Mouse (Mus musculus): ENCODE results near the gene Card11.

Gene Card11

DNA sequence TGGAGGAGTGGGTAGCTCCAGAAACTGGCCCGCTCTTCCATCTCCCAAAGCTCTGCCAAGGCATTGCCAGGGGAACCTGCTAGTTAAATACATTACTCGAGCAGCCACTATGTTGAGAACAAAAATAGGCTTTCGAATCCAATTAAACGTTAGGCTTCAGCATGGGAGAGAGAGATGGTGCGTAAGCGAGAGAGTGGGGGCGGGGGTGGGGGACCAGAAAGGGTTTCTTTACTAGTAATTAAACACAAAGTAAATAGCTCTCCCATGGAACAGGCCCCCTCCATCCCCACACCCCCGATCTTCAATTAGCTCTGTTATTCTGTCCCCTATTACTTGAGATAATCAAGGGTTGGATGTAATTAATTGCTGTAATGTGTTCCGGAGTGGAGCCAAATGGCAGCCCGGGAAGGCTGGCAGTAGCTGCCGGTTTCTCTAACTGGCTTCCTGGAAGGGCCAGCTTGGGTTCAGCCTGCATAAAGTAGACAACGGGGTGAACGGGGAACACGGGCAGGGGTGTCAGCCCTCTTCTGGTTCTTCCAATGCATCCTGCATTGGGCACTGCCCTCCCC, 59.4 kb downstream of the Card11 start:
- POLR2A ChIA-PET = interaction anchor here in 1 of 4 experiments (1.1 kb wide), 1 partner anchor 10 kb away, joined by 3 read pairs; no protein-coding TSS in a partner anchor
- CTCF ChIA-PET = interaction anchor here in 2 of 4 experiments (0.8 to 1.2 kb wide), 2 partner anchors 62 to 94 kb away, joined by 3 read pairs; no protein-coding TSS in a partner anchor

DNA sequence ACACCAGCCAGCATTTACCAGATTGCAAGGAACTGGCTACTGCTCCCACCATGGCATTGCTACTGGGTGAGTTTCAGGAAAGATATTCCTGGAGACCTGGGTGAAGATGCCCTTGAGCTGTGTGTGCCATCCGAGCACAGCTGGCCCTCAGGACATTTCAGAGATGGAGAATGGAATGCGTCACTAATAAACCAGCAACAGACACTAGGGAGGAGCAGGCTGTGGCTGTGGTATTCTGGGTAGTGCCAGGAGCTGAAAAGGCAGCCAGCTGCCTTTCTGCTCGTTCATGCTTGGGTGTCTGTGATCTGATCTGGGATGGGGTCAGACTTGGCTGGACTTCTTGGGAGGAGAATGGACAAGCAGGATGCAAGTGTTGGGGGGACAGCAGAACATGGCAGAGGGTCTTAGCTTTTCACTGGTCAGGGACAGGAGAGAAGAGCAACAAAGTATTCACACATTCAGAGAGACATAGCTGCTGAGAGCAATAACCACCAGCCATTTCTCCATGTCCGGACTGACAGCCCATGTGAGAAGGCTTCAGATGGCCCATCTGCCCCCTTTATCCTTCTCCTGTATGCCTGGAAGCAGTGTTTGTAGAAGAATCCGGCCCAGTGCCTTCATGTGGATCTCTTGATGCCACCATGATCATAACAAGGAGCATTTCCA, 60.0 kb downstream of the Card11 start:
- ChIA-PET CTCF (interaction anchor here in 2 of 4 experiments (0.8 to 1.2 kb wide), 3 partner anchors 21 to 93 kb away, joined by 3 read pairs; no protein-coding TSS in a partner anchor), POLR2A (interaction anchor here in 1 of 4 experiments (1.1 kb wide), 1 partner anchor 11 kb away, joined by 3 read pairs; no protein-coding TSS in a partner anchor)

DNA sequence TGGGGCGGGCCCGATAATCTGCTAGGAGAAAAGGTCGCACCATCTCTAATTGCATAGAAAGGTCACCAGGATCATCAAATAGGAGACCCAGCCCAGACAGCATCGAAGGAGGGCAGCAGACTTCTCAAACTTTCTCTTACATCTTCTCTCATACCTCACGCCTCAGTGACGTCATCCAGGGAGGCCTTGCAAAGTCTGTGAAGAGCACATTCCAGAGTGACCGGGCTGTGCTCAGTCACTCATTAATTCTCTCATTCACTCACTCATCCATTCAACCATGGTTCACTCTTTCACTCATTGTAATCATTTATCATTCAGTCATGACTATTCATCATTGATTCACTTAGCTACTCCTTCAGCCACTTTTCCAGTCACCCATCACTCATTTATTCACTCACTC, 63.6 kb downstream of the Card11 start:
- CTCF ChIA-PET = interaction anchor here in 1 of 4 experiments (1.2 kb wide), 1 partner anchor 186 kb away, joined by 3 read pairs; no protein-coding TSS in a partner anchor
- POLR2A ChIA-PET = no interaction called here

DNA sequence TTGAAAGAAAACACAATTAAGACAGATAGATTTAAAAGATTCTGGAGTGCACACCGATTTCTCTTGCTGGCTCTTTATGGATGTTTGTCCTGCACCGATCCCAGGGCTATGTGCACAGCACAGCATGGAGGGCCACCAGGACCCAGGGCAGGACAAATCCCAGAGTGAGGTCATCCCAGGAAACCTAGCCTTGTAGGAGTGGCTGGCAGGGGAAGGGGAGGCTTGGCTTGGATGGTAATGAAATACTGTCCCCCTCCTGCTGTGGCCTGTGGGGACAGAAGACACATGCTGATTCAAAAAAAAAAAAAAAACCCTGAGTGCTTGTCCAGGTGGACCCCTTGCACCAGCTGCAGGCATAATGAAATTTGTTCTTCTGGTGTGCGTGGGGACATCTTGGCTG, 64.5 kb downstream of the Card11 start:
- ChIA-PET POLR2A (no interaction called here), CTCF (interaction anchor here in 1 of 4 experiments (0.6 kb wide), 1 partner anchor 14 kb away, joined by 3 read pairs; no protein-coding TSS in a partner anchor)

DNA sequence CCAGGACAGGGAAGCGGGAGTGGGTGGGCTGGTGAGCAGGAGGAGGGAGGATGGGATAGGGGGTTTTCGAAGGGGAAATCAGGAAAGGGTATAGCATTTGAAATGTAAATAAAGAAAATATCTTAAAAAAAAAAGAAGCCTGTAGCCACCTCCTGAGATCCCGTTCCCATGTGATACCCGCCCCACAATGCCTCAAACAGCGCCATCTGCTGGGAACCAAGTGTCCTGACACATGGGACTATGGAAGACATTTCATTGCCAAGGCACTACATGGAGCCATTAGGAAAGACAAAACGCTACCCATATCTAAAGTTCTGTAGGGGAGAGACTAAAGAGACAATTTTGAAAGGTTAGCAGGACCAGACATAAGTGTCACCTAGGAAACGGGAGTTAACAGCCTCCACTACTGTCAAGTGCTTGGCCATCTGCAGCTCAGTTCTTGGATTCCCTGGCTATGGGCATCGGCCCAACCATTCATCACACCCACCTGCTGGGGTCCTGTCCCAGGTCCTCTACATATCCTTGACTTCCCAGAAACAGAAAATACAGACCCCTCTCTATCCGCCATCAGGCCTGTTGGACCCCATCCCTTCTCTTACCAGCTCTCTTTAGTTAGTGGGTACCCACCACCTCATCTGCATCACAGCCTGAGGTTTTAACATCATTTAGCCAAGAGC, 65.6 kb downstream of the Card11 start:
- CTCF ChIA-PET = interaction anchor here in 2 of 4 experiments (0.8 to 1.2 kb wide), 3 partner anchors 10 to 56 kb away, joined by 3 read pairs; no protein-coding TSS in a partner anchor
- POLR2A ChIA-PET = interaction anchor here in 1 of 4 experiments (0.5 kb wide), 1 partner anchor 226 kb away, joined by 3 read pairs; no protein-coding TSS in a partner anchor

DNA sequence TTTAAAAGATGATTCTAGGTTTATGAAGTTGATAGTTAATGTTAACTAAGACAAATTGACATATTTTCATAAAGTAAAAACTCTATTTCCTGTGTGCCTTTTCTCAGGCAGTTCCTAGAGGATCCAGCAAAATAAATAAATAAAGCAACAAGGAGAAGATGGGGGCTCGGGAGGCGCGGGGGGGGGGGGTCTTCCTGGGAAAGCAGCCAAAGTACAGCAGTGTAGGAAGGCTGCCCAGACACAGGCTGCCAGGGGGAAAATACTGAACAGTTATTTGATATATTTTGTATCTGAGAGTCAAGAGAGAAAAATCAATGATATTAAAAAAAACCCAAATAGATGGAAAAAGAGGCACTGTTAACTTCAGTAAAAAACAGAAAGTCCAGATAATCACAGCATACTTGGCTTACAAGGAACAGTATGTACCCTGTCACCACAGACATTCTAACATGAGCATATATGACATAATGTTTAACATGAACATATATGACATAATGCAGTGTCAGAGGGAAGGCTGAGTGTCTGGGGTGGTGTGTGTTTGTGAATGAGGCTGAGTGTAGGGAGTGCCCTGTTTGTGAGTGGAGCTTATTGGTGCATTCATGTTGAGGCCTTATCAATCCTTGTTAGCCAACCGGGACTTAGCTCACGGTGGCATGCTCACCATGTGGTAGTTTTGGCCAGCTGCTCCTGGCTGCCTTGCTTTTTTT, 68.7 kb downstream of the Card11 start:
- ChIA-PET POLR2A (no interaction called here), CTCF (interaction anchor here in 1 of 4 experiments (0.9 to 1.0 kb wide), 2 partner anchors 31 to 74 kb away, joined by 3 to 4 read pairs; no protein-coding TSS in a partner anchor)

DNA sequence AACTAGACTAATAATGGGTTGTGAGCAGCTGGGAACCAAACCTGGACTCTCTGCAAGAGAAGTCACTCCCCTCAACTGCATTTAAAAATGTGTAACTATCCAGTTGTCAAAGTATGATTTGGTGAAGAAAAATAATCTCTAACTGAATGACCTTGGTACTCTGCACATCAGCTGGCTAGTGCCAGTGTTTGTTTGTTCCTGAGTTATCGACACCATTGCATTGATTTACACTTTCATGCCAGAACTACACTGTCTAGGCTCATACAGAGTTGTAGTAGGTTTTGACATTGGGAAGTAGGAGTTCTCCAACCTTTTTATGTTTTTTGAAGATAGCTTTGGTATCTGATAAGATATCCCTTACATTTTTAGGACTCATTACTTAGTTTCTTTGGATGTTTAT, 81.9 kb downstream of the Card11 start:
- ChIA-PET POLR2A (no interaction called here), CTCF (interaction anchor here in 1 of 4 experiments (0.6 kb wide), 1 partner anchor 30 kb away, joined by 5 read pairs; no protein-coding TSS in a partner anchor)

DNA sequence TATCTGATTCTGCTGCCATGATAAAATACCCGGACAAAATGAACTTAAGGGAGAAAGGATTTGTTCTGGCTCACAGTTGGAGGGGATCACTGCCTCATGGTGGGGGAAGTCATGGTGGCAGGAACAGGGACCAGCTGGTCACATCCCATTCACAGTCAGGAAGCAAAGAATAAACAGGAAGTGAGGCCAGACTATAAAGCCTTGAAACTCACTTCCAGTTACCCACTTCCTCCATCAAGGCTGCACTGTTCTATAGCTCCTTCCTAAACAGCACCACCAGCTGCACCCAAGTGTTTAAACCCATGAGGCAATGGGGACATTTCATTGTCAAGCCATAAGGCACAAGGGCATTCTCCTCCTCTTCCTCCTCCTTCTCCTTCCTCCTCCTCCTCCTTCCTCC, 82.6 kb downstream of the Card11 start:
- ChIA-PET POLR2A (no interaction called here), CTCF (no interaction called here)

DNA sequence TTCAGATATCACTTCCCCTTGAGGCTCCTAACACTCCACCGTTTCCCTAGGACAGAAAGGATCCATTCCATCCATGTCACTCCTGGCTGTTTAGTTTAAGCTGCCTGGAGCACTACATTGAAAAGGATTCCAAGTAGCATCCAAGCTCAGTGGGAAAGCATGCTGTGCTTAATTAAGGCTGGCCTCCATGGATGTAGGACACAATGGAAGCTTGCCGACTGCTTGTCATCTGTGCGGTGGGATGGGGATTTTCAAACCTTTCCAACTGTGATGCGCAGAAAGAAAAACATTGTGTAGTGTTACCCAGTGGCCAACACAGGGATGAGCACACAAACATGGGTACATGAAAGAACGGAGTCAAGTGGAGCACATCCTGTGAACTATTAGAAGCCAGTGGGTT, 89.5 kb downstream of the Card11 start:
- CTCF ChIA-PET = interaction anchor here in 2 of 4 experiments (0.7 to 1.2 kb wide), 4 partner anchors 10 to 160 kb away, joined by 3 to 4 read pairs (median 3); no protein-coding TSS in a partner anchor
- POLR2A ChIA-PET = no interaction called here

DNA sequence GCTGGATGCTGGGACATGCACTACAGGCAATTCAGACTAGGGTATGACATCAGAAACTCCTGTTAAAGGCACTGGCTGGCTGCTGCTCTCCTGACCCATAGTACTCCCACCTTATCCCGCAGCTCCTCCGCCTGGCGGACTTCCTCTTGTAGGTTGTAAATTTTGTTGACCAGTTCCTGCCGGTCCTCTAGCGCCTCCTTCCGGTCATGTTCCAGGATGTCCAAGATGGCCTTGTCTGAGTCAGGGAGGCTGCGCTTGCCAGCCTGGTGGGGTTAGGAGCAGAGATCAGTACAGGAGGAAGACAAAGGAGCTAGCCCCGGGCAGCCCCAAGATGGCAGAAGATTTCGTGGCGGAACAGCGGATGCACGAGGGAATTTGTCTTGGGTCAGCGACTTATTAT, 99.5 kb downstream of the Card11 start:
- POLR2A ChIA-PET = interaction anchor here in 3 of 4 experiments (0.5 to 1.6 kb wide), 5 partner anchors 11 to 445 kb away, joined by 3 to 6 read pairs (median 3); no protein-coding TSS in a partner anchor
- CTCF ChIA-PET = interaction anchor here (0.5 to 2.0 kb wide), 39 partner anchors 9 to 323 kb away, joined by 3 to 32 read pairs (median 4); no protein-coding TSS in a partner anchor

DNA sequence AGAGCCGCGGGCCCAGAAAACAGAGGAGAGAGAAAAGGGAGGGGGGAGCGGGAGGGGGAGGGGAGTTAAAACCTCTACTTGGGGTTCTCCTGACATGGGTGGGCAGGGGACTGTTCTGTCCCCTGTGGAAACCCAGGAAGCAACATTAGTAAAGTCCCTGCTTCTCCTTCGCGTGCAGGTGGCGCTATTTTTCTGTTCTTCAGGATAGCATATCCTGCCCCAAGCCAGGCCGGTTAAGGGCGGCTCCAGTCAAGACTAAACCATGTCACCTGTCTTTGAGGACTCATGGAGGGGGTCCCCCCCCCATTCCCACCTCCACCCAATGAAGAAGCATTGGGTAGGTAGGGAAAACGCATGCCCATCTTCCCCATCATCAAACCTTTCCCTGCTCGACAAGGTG, 109.3 kb downstream of the Card11 start:
- ChIA-PET POLR2A (interaction anchor here in 2 of 4 experiments (1.0 to 2.5 kb wide), 4 partner anchors 10 to 189 kb away, joined by 3 to 13 read pairs (median 5); partner anchors contain the start of gene Iqce (in 1 of the 2)), CTCF (interaction anchor here (0.6 to 4.7 kb wide), 24 partner anchors 10 to 1137 kb away, joined by 3 to 54 read pairs (median 6); no protein-coding TSS in a partner anchor)

DNA sequence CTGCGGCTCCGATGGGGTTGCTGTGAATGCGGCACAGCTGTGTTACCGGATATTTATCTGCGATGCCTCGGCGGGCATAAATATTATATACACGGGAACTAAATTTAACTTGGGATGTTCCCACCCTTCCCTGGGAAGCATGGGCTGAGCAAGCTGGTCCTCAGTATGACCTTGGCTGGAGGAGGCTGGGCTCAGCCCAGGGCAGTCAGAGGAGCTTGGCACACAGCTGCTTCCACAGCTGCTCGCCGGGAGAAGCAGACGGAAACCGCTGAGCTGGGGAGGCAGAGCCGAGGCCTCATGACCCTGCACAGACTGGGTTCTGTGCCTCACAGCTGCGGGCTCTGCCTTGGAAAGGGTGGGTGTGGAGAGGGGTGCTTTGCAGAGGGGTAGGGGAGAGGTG, 110.3 kb downstream of the Card11 start:
- CTCF ChIA-PET = interaction anchor here (0.6 to 4.7 kb wide), 52 partner anchors 8 to 1650 kb away, joined by 3 to 54 read pairs (median 5); partner anchors contain the start of genes Ap5z1 (in 1 of the 4), Gna12 (in 1 of the 4) and Lfng (in 1 of the 4)
- POLR2A ChIA-PET = interaction anchor here in 2 of 4 experiments (1.0 to 2.5 kb wide), 6 partner anchors 9 to 471 kb away, joined by 3 to 13 read pairs (median 5); partner anchors contain the start of gene Eif3b (in 1 of the 2)

DNA sequence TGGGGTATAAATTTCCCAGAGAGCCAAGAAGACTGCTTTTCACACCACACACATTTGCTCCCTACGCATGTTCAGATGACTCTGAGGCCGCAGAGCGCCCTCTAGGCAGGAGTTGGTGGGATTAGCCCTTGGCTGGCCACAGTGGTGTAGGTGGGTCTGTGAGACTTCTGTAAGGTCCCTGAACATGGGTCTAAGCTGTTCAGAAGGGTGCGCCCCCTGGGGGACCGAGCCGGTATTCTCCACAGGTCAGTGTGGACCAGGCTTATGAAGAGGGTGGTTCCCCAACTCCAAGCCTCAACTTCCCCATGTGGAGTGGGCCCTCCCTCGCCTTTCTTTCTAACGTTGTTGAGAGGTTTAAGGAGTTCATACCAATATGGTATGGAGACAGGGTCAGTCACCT, 110.8 kb downstream of the Card11 start:
- ChIA-PET CTCF (interaction anchor here (0.5 to 4.7 kb wide), 53 partner anchors 8 to 1651 kb away, joined by 3 to 54 read pairs (median 5); partner anchors contain the start of genes Ap5z1 (in 1 of the 4), Gna12 (in 1 of the 4) and Lfng (in 1 of the 4)), POLR2A (interaction anchor here in 2 of 4 experiments (0.5 to 2.5 kb wide), 6 partner anchors 10 to 770 kb away, joined by 3 to 13 read pairs (median 5); partner anchors contain the start of gene Eif3b (in 1 of the 2))

DNA sequence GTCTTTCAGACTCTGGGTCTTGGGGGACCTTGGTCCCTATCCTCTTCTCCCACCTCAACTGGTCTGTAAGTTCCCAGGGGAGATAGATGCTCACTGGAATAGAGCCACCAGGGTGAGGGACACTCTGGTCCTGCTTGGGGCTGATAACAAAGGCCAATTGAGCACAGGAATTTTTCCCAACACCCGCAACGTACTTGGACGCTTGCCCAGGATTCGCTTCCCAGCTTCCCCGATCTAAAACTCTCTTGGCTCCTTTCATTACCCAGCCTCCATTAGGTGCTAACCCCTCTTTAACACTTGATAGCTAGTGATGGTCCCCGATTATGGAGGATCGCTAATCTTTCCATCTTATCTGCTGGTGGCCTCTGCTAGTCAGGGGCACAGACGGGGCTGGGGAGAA, 112.5 kb downstream of the Card11 start:
- ChIA-PET CTCF (interaction anchor here in 1 of 4 experiments (0.9 to 1.5 kb wide), 3 partner anchors 9 to 16 kb away, joined by 3 to 7 read pairs (median 3); no protein-coding TSS in a partner anchor), POLR2A (no interaction called here)

DNA sequence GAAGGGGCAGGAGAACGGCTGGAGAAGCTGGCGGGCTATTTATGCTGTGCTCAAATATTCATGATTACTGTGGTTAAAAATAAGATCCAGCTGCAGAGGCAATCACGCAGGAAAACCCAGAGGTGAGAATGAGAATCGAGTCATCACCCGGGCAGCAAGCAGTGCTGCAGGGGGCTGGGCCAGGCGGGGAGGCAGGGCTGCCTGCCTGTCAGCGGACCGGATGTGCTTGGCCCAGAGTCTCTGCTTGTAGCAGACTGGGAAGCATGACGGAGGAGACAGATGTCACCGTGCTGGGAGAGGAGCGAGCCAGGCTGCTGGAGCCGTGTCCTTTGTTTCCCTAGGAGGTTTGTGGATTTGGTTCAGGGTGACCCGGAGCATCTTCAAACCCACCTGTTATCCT, 115.4 kb downstream of the Card11 start:
- ChIA-PET POLR2A (no interaction called here), CTCF (interaction anchor here in 3 of 4 experiments (0.5 to 1.5 kb wide), 4 partner anchors 16 to 79 kb away, joined by 3 to 5 read pairs (median 4); no protein-coding TSS in a partner anchor)

DNA sequence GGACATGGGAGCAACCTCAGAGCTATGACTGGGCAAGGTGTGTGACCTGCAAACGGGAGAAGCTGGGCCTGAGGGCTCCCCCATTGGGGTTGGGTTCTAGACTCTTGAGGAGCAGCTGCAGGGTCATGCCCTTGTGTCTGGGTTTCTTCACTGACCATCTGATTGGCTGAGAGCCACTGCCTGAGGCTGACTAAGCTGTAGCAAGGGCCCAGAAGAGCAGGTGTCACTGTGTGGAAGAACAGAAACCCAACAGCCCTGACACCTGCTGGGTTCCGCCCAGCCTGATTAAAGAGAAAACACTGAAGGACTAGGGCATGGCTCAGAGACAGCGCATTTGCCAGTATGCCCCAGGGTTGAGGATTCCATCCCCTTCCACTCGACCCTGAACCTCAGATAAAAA, 118.0 kb downstream of the Card11 start:
- POLR2A ChIA-PET = interaction anchor here in 2 of 4 experiments (0.6 to 1.2 kb wide), 4 partner anchors 9 to 89 kb away, joined by 3 to 5 read pairs (median 3); partner anchors contain the start of gene Gna12 (in 1 of the 2)

DNA sequence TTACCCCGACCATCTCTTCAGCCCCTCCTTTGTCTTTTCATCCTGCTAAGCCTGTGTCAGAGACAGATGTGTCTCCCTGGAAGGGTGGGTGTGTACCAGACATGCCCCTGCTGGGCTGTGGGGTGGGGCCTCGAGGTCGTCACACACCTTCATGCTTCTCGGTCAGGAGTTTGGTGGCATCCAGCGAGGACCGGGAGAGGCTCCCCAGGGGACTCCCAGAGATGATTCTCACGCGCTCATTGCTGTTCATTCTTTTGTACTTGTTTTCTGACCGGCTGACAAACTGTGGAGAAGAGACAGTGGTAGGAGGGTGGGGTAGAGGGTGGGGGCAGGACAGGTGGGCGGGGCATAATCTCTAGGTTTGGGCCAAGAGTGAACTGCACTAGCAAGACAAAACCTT, 120.2 kb downstream of the Card11 start:
- ChIA-PET POLR2A (interaction anchor here in 3 of 4 experiments (0.6 to 2.9 kb wide), 4 partner anchors 10 to 1744 kb away, joined by 3 to 13 read pairs (median 3); partner anchors contain the start of gene Gna12 (in 1 of the 3)), CTCF (interaction anchor here (0.6 to 5.0 kb wide), 16 partner anchors 9 to 291 kb away, joined by 3 to 31 read pairs (median 4); no protein-coding TSS in a partner anchor)

More for the DNA sequence above, 118.0 kb downstream of the Card11 start:
- CTCF ChIA-PET = interaction anchor here in 3 of 4 experiments (0.6 to 5.0 kb wide), 6 partner anchors 8 to 131 kb away, joined by 3 to 31 read pairs (median 4); no protein-coding TSS in a partner anchor

All from embryonic stem cell, embryonic (primary cell).